Mouse (Mus musculus): ENCODE measurements around the gene Gtsf1. TPM values are rescaled to one million over a fixed set of nuclear protein-coding genes. Genes with fewer than 3 reads are reported as not detected.

Gtsf1 gene
- polyA plus RNA-seq, 2 experiments from 2014 or later = not detected

GRCm38 (mm10) chr15:103356130-103356529 lies 74.1 kb downstream of the Gtsf1 start:
- ATAC-seq = no peak

GRCm38 (mm10) chr15:103355420-103355819 lies 74.8 kb downstream of the Gtsf1 start:
- ATAC-seq = no peak

GRCm38 (mm10) chr15:103354690-103355089 lies 75.6 kb downstream of the Gtsf1 start:
- no peak for ATAC-seq

DNA sequence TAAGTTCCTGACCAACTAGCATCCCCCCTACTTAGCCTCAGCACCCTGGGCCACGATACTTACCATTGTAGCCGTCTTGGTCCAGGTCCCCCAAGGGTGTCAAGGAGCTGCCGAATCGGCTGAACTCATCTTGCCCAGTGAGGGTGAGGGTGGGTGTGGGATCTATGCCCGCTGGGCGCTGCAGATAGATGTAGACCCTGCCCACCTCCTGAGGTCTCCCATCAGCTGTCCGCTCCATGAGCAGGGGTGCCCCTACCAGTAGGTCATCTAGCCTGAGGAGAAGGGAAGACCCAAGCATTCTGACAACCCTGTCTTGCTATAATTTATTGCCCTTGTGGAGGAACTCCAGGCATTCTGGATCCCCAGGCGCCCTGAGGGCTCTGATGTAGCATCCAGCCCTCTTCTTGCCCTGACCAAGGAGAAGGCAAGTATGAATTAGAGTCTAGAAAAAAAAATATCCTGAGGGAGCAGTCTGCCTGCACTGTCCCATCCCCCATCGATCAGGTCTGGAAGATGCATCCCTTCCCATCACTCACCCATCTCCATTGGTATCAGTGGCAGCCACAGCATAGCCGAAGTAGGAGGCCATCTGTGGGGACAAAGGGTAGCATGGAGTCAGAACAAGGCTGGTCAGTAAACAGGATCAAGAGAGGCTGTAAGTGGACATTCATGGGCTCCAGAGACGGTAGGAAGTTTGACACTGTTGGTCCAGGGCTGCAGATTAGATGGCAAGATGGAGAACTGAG lies 76.6 kb downstream of the Gtsf1 start:
- no peak for ATAC-seq

DNA sequence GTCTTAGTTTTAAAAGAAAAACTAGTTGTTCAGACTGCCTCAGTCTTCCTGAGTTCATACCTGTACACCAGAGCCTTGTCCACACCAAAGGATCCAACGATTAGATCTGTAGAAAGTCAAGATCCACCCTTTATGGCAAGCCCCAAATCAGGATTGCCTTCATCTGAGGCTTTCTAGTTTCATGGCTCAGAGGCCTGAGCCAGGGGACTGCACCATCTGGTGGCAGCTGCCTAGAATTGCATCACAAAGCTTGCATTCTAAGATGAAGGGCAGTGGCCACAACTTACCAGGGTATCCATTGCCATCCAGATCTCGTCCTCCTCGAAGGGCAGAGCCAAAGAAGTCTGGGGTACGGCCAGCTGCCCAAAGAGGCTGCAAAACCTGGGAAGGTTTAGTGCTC lies 77.4 kb downstream of the Gtsf1 start:
- peak; percentile 74 for ATAC-seq

Other genes with a start within 250 kb of the Gtsf1 start
- 10 to 100 TPM; 20.0 to 24.9 TPM for gene Cbx5, start 190.7 kb downstream of the Gtsf1 start, polyA plus RNA-seq (2017; shearing (Covaris generic))
- 100 to 1,000 TPM; 322 to 361 TPM for gene Hnrnpa1, start 190.0 kb downstream of the Gtsf1 start, polyA plus RNA-seq (2017; shearing (Covaris generic))
- under 1 TPM; 0.34 to 0.84 TPM for gene Nfe2, start 172.1 kb downstream of the Gtsf1 start, polyA plus RNA-seq (2017; shearing (Covaris generic))
- gene Copz1, start 157.8 kb downstream of the Gtsf1 start, polyA plus RNA-seq (2017; shearing (Covaris generic)) = 100 to 1,000 TPM; 213 to 244 TPM
- gene Gpr84, start 119.9 kb downstream of the Gtsf1 start, polyA plus RNA-seq (2017; shearing (Covaris generic)) = not detected
- not detected for gene Zfp385a, start 90.4 kb downstream of the Gtsf1 start, polyA plus RNA-seq (2017; shearing (Covaris generic))
- gene Itga5, start 63.7 kb downstream of the Gtsf1 start, polyA plus RNA-seq (2017; shearing (Covaris generic)) = 1 to 10 TPM; 1.9 to 3.8 TPM
- gene Gtsf2, start 18.0 kb upstream of the Gtsf1 start, polyA plus RNA-seq (2017; shearing (Covaris generic)) = not detected
- 100 to 1,000 TPM in 1 of 2 experiments, 10 to 100 TPM in 1; 95.5 to 155 TPM for gene Nckap1l, start 23.3 kb upstream of the Gtsf1 start, polyA plus RNA-seq (2017; shearing (Covaris generic))
- 1 to 10 TPM; 2.6 to 3.8 TPM for gene Pde1b, start 72.6 kb upstream of the Gtsf1 start, polyA plus RNA-seq (2017; shearing (Covaris generic))
- not detected for gene Ppp1r1a, start 107.5 kb upstream of the Gtsf1 start, polyA plus RNA-seq (2017; shearing (Covaris generic))
- not detected for gene Glycam1, start 134.6 kb upstream of the Gtsf1 start, polyA plus RNA-seq (2017; shearing (Covaris generic))

Measured in CD4-positive, CD25-positive, alpha-beta regulatory T cell, adult 4 months (primary cell).